Mouse (Mus musculus) T-helper 17 cell (primary cell): ENCODE measurements at regions not wholly inside any gene's neighbourhood (a gene's known extent, or its start where the extent isn't known, plus 50 kb on each side); places are given as distances from the start of the nearest gene placed in this dataset.

ENCODE experiments used
- in situ Hi-C, 2 experiments: fragments of 300-600 bp; cut with MboI, MseI; formaldehyde crosslinking; loops; 1 replicate in 1 of 2; 2 replicates in 1 of 2; pipeline ENCODE4 v1.15.1; 2025; ENCODE audit warnings: high pct_unique_total_duplicates in 2 of 2

- in situ Hi-C loops: no loop called here
Observed at GRCm38 (mm10) chrX:147265731-147266130, 163.3 kb downstream of the Il13ra2 start.

- in situ Hi-C loops: loop anchor here in 1 of 2 experiments (10.0 kb wide), 1 partner anchor 834 kb away; no protein-coding TSS in a partner anchor
Observed at GRCm38 (mm10) chrX:147259131-147259530, 169.9 kb downstream of the Il13ra2 start.

GRCm38 (mm10) chrX:147253617-147254016, 175.4 kb downstream of the Il13ra2 start:
- in situ Hi-C loops: loop anchor here in 1 of 2 experiments (10.0 kb wide), 1 partner anchor 829 kb away; no protein-coding TSS in a partner anchor
